Mouse (Mus musculus): ENCODE measurements at regions not wholly inside any gene's neighbourhood (a gene's known extent, or its start where the extent isn't known, plus 50 kb on each side); places are given as distances from the start of the nearest gene placed in this dataset.
"Not testable (repeated sequence)": the region's sequence is repeated elsewhere in the genome, so short reads cannot be mapped to it uniquely, and the experiment has no call there.

GRCm38 (mm10) chr12:107159126-107159525 lies 329.3 kb upstream of the 3110018I06Rik start:
- no peak for DNase-seq

DNA sequence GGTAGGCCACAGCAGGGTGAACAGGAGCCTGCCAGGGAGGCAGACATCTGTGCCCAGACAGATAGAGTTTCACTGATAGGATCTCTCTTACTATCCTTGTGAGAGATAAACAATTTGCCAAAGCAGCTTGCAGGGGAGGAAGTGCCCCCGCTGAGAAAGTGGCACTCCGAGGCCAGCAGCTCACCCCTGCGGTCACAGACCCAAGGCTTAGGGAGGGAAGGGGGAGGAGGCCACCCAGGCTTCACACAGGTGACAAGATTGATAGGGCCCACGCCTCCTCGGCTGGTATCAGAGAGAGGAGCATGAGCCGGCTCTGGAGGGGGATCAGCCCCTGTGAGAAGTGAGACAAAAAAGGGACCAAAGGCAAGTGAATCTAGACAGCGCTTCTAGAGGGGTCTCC lies 328.3 kb upstream of the 3110018I06Rik start:
- no peak for DNase-seq

GRCm38 (mm10) chr12:107160628-107161027 lies 327.8 kb upstream of the 3110018I06Rik start:
- no peak for DNase-seq

GRCm38 (mm10) chr12:107170926-107171325 lies 317.5 kb upstream of the 3110018I06Rik start:
- no peak for DNase-seq

DNA sequence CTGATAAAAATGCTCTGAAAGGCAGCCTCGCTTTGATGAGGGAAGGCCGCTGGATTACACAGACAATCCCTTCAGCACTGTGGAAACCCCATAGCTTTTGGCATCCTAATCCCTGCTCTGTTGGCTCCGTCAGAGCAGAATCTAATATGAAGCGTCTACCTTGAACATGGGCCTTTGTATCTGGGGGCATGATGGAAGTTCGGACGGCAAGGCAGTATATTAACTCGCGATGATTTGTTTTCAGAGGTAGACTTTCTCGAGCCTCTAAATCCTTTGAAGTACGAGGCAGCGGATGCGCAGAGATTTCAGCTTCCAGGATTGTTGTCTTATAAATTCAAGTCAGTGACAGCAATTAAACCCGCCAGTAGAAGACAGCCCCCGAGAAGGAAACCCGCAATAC lies 316.8 kb upstream of the 3110018I06Rik start:
- DNase-seq: no peak

DNA sequence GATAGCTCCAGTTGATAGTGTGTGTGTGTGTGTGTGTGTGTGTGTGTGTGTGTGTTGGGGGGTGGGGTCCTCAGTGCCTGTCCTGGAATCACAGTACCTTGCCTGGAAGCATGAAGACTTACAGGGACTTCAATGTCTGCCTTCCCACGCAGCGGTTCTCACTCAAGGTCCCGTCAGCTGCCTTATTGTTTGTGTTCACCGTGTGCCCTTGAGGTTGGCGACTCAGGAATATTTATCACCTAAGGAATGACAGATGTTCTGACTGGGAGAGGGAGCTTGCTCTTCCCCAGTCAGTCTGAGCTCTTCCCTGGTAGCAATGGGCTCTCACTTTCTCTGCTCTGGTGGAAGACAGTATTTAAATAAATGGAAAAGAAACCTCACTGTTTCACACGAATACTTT lies 309.8 kb upstream of the 3110018I06Rik start:
- no peak for DNase-seq

DNA sequence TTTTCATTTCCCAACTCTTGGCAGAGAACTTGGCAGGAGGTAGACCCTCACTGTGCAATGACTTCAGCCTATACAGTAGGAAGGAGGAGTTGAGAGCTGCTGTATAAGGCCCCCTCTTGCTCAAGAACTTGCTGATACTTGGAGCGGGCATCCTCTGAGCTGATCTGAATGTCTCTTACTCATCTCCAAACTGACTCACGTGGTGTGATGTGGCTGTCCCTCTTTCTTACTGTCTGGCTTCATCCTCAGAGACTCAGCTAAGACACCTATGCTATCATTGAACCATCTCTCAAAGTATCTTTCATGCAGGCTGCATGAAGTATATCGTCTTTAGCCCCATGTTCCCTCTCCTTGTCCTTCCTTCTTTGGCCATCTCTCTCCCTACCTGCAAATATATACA lies 307.9 kb upstream of the 3110018I06Rik start:
- no peak for DNase-seq

DNA sequence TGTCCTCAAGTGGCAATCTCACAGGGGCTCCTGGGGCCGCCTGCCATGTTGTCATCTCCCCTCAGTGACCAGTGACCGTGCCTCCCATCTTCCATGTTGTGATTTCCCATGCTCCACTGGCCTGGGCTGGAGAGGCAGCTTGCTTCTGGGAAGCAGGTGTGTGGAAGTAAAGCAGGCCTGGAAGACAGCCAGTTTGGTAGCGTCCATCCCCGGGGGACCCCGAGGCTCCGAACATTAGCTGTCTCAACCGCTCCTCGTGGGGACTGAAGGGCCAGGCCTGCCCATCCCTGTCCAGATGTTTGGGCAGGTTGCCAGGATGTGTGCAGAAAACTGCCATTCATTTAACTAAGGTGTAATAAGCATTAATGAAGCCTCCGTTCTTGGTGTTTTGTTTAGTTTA lies 307.1 kb upstream of the 3110018I06Rik start:
- no peak for DNase-seq

GRCm38 (mm10) chr12:107182091-107182655 lies 306.3 kb upstream of the 3110018I06Rik start:
- no peak for DNase-seq

- no peak for DNase-seq
Observed at GRCm38 (mm10) chr12:107183283-107183682, 305.1 kb upstream of the 3110018I06Rik start.

DNA sequence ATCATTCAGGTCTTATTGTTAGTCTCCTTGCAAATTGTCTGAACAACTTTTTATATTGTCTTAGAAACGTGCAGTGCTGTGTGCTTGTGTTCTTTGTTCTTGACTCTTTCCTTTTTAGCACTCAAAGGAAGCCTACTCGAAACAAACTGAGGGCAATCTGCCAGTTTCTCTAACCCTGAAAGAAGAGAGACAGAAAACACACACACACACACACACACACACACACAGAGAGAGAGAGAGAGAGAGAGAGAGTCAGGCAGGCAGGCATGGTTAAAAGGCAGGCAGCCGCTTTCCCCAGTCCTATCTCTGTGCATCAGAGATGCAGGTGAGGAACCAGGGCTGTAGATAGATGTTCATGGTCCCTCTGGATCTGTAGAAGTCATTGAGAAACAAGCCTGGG lies 304.0 kb upstream of the 3110018I06Rik start:
- DNase-seq: no peak

GRCm38 (mm10) chr12:107186361-107186760 lies 302.1 kb upstream of the 3110018I06Rik start:
- DNase-seq: no peak

GRCm38 (mm10) chr12:107188055-107188454 lies 300.4 kb upstream of the 3110018I06Rik start:
- DNase-seq: no peak

GRCm38 (mm10) chr12:107198389-107199018 lies 289.9 kb upstream of the 3110018I06Rik start:
- DNase-seq: no peak

DNA sequence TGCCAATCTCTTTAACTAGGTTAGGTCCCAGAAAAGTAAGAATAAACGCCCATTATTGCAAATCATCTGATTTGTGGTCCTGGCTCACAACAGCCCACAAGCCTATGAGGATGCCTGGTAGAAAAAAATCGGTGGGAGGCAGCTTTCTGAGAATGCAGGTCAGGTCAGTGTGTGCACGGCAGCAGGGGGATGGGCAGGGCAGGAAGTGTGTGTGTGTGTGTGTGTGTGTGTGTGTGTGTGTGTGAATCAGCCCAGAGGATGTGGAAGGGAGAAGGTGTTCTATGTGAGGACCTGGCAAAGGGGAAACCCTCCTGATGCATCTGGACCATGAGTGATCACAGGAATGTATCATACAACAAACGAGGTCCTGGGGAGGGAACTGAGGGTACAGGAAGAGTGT lies 287.5 kb upstream of the 3110018I06Rik start:
- DNase-seq: no peak

- not testable (repeated sequence) for DNase-seq
Observed at GRCm38 (mm10) chr12:107208826-107209225, 279.6 kb upstream of the 3110018I06Rik start.

DNA sequence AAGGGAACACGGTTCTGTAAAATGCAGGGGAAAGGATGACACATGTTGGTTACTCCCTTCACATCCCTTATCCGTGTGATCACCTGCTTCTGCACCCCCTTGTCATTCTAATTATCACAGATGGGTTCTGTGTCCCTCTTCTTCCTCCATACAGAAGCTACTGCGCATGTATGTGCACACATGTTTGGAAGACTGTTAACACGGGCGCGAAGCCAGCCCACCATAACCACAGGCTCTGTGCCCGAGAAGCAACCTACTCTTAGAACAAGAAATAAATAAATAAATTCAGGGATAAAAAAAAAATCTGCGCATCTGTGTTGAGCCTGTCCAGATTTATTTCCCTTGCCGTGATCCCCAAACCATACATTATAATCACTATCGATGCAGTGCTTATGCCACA lies 275.6 kb upstream of the 3110018I06Rik start:
- no peak for DNase-seq

- DNase-seq: no peak
Observed at GRCm38 (mm10) chr12:107216119-107216518, 272.3 kb upstream of the 3110018I06Rik start.

DNA sequence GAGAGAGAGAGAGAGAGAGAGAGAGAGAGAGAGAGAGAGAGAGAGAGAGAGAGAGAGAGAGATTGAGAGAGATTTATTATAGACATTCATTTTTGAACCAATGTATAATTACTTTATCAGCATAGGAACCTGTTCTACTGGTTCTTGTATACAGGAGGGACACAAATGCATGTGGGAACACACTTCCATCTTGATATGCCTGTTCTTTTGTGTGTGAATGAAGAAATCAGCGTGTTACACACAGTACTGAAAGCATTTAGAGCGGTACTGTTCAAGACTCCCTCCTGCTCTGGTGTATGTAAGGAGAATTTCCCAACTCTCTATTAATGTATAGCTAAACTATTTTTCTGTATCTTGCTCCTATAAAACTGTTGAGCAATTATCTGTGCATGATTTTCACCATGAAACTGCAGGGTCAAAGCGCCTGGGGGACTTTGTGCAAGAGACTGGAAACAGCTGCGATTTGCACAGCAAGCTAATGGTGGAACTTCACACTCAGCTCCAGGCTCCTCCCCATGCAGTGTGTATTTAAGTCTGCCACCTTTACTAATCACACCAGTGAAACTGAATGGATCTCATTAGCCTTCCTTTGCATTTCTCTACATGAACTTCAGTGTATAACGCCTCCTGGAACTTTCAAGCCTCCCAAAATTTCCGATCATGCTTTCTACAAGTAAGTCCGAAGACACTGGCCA lies 267.0 kb upstream of the 3110018I06Rik start:
- no peak for DNase-seq

GRCm38 (mm10) chr12:107222106-107222505 lies 266.3 kb upstream of the 3110018I06Rik start:
- no peak for DNase-seq

- no peak for DNase-seq
Observed at GRCm38 (mm10) chr12:107230097-107230496, 258.3 kb upstream of the 3110018I06Rik start.

DNA sequence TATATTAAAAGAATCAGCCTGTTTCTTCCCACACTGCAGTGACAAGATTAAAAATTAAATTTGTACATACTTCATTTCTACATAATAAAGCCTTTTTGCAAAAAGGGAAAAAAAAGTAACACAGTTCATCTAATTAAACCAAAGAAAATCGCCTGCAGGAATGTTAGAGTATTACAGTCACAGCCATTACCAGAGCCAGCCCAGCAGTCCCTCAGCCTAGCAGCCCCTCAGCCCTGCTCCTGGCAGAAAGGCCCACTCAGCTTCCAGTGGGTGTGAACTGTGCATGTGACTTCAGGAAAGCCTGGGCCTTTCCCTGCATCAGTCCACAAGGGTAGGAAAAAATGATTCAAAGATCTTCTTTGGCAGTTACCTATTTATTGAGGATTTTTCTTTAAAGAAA lies 256.8 kb upstream of the 3110018I06Rik start:
- DNase-seq: no peak

- no peak for DNase-seq
Observed at GRCm38 (mm10) chr12:107250747-107251470, 237.5 kb upstream of the 3110018I06Rik start.

Data from heart, adult 18-20 months (tissue).